Mouse (Mus musculus) lung, postnatal 36 days (tissue): Measurements from ENCODE around the gene Sik1.
A peak's percentile ranks its signal among the peaks of the same experiment; 100 is the strongest.
"Not testable (repeated sequence)": the region's sequence is repeated elsewhere in the genome, so short reads cannot be mapped to it uniquely, and the experiment has no call there.

Experiments
- DNase-seq: peaks from one replicate; pipeline ENCODE4 v3.0.0; 2022; ENCODE audit warnings: mixed read lengths

Sik1 gene

GRCm38 (mm10) chr17:31855597-31856518 lies at the start of gene Sik1:
TSS of gene Sik1 (minus strand) at chr17:31855804.
- DNase-seq: peak; percentile 99

DNA sequence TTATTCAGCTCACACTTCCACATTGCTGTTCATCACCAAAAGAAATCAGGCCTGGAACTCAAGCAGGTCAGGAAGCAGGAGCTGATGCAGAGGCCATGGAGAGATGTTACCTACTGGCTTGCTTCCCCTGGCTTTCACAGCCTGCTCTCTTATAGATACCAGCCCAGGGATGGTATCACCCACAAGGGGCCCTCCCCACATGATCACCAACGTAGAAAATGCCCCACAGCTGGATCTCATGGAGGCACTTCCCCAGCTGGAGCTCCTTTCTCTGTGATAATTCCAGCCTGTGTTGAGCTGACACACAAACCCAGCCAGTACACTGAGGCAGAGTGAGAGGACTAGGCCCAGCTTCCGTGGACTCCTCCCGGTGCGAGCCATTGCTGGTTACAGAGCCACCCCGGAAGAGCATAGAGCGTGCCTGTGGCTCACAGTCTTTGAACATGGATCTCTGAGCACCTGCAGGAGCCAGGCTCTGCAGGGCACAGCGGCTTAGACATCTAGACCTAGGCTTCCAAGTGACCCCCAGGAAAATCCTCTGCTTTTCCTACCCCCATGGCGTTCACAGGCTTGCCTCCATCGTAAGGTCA lies 49.7 kb upstream of the Sik1 start:
- no peak for DNase-seq

GRCm38 (mm10) chr17:31904036-31904435 lies 48.4 kb upstream of the Sik1 start:
- peak; percentile 86 for DNase-seq

GRCm38 (mm10) chr17:31902630-31903198 lies 47.1 kb upstream of the Sik1 start:
- no peak for DNase-seq

DNA sequence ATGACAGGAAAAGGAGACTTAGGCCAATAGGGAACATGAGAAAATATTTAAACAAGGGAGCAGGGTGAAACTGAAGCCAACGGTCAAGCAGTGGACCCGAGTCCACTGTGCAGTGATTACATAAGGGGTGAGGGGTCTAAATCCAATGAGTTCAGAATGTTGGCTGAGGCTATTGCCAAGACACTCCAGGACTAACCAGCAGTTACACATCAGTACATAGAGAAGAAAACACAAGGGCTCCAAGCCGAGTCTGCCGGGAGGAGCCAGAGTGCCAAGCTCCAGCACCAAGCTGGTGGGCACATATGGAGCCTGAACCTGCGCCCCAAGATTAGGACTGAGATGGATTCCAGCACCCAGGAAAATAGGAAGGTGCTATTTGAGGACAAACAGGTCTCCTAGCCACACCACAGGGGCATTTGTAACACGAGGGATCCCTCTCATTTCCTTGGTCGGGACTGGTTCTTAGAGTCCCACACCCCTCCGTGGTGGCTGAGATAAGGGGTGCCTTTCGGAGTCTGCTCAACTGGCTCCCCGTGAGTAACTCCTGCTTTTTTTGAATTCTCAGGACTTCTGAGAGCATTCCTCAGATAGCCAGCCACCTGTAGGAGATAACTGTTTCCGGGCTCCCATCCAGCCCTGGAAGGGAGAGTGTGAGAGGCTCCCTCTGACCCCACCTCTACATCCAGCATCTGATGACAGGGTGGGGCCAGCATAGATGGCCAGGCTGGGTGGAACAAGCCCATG lies 46.0 kb upstream of the Sik1 start:
- DNase-seq: peak; percentile 83

- no peak for DNase-seq
Measured at GRCm38 (mm10) chr17:31898941-31899340, 43.3 kb upstream of the Sik1 start.

GRCm38 (mm10) chr17:31897186-31897793 lies 41.7 kb upstream of the Sik1 start:
- DNase-seq: peak; percentile 90

- peak; percentile 59 for DNase-seq
Measured at GRCm38 (mm10) chr17:31896751-31897150, 41.1 kb upstream of the Sik1 start.

GRCm38 (mm10) chr17:31896311-31896710 lies 40.7 kb upstream of the Sik1 start:
- DNase-seq: no peak

- DNase-seq: no peak
Measured at GRCm38 (mm10) chr17:31893371-31894060, 37.9 kb upstream of the Sik1 start.

- DNase-seq: peak; percentile 88
Measured at GRCm38 (mm10) chr17:31892750-31893149, 37.1 kb upstream of the Sik1 start.

DNA sequence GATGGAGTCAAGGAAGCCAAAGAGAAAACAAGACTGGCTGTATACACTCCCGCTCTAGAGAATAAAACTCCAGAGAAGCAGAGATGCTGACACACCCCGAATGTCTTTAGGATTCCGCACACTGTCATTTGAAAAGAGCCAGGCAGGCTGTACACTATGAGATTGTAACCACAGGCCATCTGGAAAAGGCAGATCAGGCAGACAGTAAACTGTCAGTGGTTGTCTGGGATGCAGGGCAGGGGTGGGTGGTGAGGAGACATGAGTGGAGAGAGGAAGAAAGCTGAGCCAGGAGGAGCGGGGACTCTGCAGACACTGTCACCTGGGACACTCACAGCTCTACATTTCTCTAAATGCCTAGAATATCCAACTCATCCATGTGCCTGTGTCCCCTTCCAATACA lies 36.3 kb upstream of the Sik1 start:
- DNase-seq: no peak

- no peak for DNase-seq
Measured at GRCm38 (mm10) chr17:31890311-31890951, 34.8 kb upstream of the Sik1 start.

DNA sequence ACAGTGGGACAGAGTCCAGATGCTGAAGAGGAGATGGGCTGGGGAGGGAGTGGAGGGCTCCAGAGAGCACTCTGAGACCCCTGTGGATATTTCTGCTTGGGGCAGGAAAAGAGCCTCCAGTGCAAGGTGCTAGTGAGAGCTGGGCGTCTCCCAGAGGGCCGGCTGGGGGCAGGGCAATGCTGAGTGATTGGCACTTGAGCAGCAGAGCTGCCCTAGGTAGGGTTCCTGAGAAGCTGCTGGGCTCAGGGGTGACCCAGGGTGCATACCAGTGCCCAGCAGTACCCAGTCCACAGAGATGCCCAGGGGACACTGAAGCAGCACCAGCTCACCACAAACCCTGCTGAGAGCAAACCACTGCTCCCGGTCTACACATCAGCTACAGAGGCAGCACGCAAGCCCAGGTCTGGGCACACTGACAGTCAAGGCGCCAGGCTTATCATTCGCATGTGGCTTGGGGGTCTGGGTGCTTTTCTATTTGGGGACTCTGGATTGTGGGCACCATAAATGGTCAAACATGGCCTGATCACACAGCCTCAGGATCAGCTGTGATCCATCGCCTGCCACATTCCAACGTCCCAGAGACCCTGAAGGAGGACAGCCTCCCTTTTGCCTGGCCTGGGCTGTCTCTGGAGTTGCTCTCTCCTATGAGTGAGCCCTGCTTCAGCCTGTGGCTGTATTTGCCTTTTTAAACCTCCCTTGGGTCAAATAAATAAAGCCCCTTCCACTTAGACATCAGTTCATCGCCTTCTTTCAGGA lies 34.0 kb upstream of the Sik1 start:
- DNase-seq: peak; percentile 78

DNA sequence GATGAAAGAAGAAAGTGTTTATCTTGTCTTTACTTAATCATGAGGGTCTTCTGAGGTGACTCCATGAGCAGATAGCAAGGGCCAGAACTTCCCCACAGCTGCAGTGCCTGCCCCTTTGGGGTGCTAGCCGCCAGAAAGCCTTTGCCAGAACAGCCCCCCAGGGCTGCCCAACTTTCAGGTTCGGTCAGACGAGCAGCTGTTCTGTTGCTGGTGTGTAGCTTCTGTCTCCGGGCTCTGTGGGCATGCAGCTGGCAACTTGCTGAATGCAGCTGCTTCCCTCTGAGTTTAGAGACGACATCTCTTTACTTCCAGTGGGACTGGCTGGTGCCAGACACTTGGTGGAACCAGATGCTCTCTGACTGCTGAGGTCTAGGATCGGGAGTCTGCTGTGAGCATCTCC lies 32.9 kb upstream of the Sik1 start:
- no peak for DNase-seq

DNA sequence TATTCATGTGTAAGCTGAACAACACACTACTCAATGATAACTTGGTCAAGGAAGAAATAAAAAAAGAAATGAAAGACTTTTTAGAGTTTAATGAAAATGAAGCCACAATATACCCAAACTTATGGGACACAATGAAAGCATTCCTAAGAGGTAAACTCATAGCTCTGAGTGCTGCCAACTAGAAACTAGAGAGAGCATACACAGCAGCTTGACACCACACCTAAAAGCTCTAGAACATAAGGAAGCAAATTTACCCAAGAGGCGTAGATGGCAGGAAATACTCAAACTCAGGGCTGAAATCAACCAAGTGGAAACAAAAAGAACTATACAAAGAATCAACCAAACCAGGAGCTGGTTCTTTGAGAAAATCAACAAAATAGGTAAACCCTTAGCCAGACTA lies 29.1 kb upstream of the Sik1 start:
- not testable (repeated sequence) for DNase-seq

DNA sequence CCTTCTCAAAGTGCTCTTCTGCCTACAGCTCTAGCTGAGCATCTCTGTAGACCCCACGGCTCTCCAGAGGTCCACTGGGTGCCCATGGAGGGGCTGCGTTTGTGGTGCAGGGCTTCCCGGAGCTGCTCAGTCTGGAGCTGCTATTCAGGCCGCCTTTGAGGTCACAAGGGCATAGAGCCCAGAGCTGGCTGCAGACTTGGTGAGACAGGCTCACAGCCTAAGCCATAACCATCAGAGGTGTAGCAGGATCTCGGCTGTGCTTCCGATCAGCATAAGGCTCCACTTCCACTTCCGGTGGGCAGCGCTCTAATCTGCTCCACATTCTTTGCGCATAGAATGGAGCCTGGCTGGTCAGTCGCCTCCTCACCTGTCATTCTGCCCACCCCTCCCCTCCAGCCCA lies 23.8 kb upstream of the Sik1 start:
- no peak for DNase-seq

- DNase-seq: no peak
Measured at GRCm38 (mm10) chr17:31877650-31878141, 22.1 kb upstream of the Sik1 start.

DNA sequence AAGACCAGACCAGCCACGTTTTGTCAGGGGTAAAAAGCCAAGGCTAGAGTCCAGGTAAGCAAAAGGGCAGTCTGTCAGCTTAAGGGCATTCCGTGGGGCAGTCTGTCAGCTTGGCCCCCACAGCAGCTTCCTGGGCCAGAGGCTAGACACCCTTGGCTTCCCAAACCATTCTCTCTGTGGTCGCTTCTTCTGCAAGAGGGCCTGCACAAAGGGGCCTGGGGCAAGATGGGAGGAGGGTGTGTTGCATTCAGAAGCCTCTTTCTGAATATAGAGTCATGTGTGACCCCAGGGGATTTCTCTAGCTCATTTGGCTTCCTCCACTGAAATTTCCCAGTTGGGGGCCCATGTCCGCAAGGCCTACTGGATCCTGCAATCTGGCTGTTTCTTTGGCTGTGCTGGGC lies 21.6 kb upstream of the Sik1 start:
- no peak for DNase-seq

GRCm38 (mm10) chr17:31876775-31877174 lies 21.2 kb upstream of the Sik1 start:
- no peak for DNase-seq
